In the genomic region with DNA sequence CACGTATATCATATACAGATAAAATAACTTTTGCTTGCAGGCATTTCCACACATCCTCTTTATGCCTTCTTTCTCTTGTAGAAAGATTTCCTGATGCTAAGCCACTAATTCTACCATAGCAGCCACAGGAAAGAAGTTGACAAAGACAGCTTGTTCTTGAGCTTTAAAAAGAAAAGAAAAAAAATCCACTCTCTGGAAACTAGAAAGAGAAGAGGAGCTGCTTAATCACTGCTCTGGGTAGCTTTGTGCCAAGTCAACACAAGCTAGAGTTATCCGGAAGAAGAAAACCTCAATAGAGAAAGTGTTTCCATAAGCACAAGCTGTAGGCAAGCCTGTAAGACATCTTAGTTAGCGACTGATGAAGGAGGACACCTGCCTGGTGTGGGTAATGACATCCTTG, we compare ENCODE assay signal across 23 mouse cellular contexts.
DNase-seq lines count a peak whose midpoint lies in the region; ATAC-seq and TF ChIP-seq lines count a peak whose summit lies in the region.
"Had no signal": no experiment of that assay in that cellular context is flagged by ENCODE, and none has a peak within 500 bp of the region (broad histone marks: within the 10 kb centered on the region; RNA-seq: fewer than 3 reads in every experiment).

No protein-coding gene starts in this region.

- H3K9me3 ChIP-seq in midbrain, embryonic 13.5 days = no peaks in the 10 kb centered on the region
- H3K9me3 ChIP-seq in hindbrain, embryonic 14.5 days (ENCODE audit: control insufficient read depth, low read length) = no peaks in the 10 kb centered on the region

- H3K4me3 ChIP-seq in cortical plate, adult 2 months (ENCODE audit: insufficient read depth, low read length) = no peak overlapping the region
- H3K4me3 ChIP-seq in midbrain, embryonic 13.5 days (replicated peaks) = no peak overlapping the region
- no peak overlapping the region for H3K4me3 ChIP-seq in hindbrain, embryonic 14.5 days (replicated peaks; ENCODE audit: low read length)

- WGBS in midbrain, embryonic 13.5 days = 86% methylated on average over 3 of the region's 3 CpGs
- WGBS in hindbrain, embryonic 14.5 days = 89% methylated on average over 3 of the region's 3 CpGs

- peak; percentile 68 for ATAC-seq in frontal cortex, adult (ENCODE audit: low TSS enrichment)
- ATAC-seq in midbrain, embryonic 13.5 days = no peak
- ATAC-seq in hindbrain, embryonic 14.5 days (ENCODE audit: low FRiP score) = no peak
- ATAC-seq: activated CD4-positive, CD25-positive, alpha-beta regulatory T cell, adult 4 months; CD4-positive, CD25-positive, alpha-beta regulatory T cell, adult 4 months; Patski had no signal

- H3K9ac ChIP-seq in midbrain, embryonic 13.5 days (replicated peaks) = no peak overlapping the region
- H3K9ac ChIP-seq in hindbrain, embryonic 14.5 days = no peak overlapping the region

- H3K27ac ChIP-seq in cortical plate, adult 2 months (ENCODE audit: insufficient read depth, low read length) = peak overlapping the region; percentile 65; the same call in 1 of the 2 replicates
- no peak overlapping the region for H3K27ac ChIP-seq in midbrain, embryonic 13.5 days
- H3K27ac ChIP-seq in hindbrain, embryonic 14.5 days = no peak overlapping the region

- no peaks in the 10 kb centered on the region for H3K27me3 ChIP-seq in midbrain, embryonic 13.5 days
- H3K27me3 ChIP-seq in hindbrain, embryonic 14.5 days (ENCODE audit: control insufficient read depth, insufficient read depth, low read length) = no peaks in the 10 kb centered on the region
- H3K27me3 ChIP-seq: CH12.LX, Patski had no signal

- no peak for TF ChIP-seq POLR2A in cortical plate, adult 2 months (IDR thresholded peaks at IDR 0.05; ENCODE audit: extremely low read depth, insufficient read depth, low read length)

- no peaks in the 10 kb centered on the region for H3K36me3 ChIP-seq in midbrain, embryonic 13.5 days
- H3K36me3 ChIP-seq in hindbrain, embryonic 14.5 days (replicated peaks; ENCODE audit: control insufficient read depth, insufficient read depth) = no peaks in the 10 kb centered on the region
- H3K36me3 ChIP-seq: G1E had no signal

- DNase-seq in frontal cortex, postnatal 36 days (ENCODE audit: low spot score in 2 of 2) = no peak
- DNase-seq in brain, adult 2 months (ENCODE audit: low read depth, low spot score) = peak; percentile 34
- DNase-seq in telencephalon, adult 2 months (ENCODE audit: low read depth, low spot score) = peak; percentile 51
- no peak for DNase-seq in testis, postnatal 10 days (ENCODE audit: low spot score)
- no peak for DNase-seq in hindbrain, embryonic 14.5 days (ENCODE audit: low spot score)
- DNase-seq: adrenal gland, adult 2 months; adrenal gland, adult 8-10 months; adrenal gland, postnatal 10 days; adrenal gland, postnatal 14 days; adrenal gland, postnatal 25 days; adrenal gland, postnatal 36 days; B cell, adult 2 months; cerebellum, adult 11 months; cerebellum, adult 11-12 months; cerebellum, adult 18-20 months had no signal

- peaks cover 4% of the 10 kb centered on the region; the same call in 1 of the 2 replicates for H3K4me1 ChIP-seq in cortical plate, adult 2 months (ENCODE audit: control insufficient read depth, insufficient read depth, low read length)
- H3K4me1 ChIP-seq in midbrain, embryonic 13.5 days (replicated peaks) = no peaks in the 10 kb centered on the region
- no peaks in the 10 kb centered on the region for H3K4me1 ChIP-seq in hindbrain, embryonic 14.5 days (replicated peaks; ENCODE audit: control insufficient read depth, insufficient read depth, low read length)

- no peak overlapping the region for H3K4me2 ChIP-seq in midbrain, embryonic 13.5 days (replicated peaks)
- no peak overlapping the region for H3K4me2 ChIP-seq in hindbrain, embryonic 14.5 days (replicated peaks)

- TF ChIP-seq CTCF in cortical plate, adult 2 months (IDR thresholded peaks at IDR 0.05; ENCODE audit: extremely low read depth, insufficient read depth, low read length) = no peak

Comparison
In these comparisons a context has a peak if more than half of its experiments do, and no peak if none do; other contexts are left out.
1. DNase-seq: peak in brain, adult 2 months (single experiment) and telencephalon, adult 2 months (single experiment); none in frontal cortex, postnatal 36 days (0 of 2), testis, postnatal 10 days (single experiment) and hindbrain, embryonic 14.5 days (single experiment).